In genomic region chr2:25156177-25156576, GRCm38 (mm10) we compare ENCODE assay signal across 29 mouse cellular contexts. TPM values are rescaled to one million over a fixed set of nuclear protein-coding genes. Genes with fewer than 3 reads are reported as not detected.
DNase-seq lines count a peak whose midpoint lies in the region; ATAC-seq and TF ChIP-seq lines count a peak whose summit lies in the region.
"Had no signal": no experiment of that assay in that cellular context is flagged by ENCODE, and none has a peak within 500 bp of the region (broad histone marks: within the 10 kb centered on the region; RNA-seq: fewer than 3 reads in every experiment).

No protein-coding gene starts in this region.

- H3K27me3 ChIP-seq in liver, embryonic 15.5 days: no peaks in the 10 kb centered on the region
- no peaks in the 10 kb centered on the region for H3K27me3 ChIP-seq in liver, embryonic 12.5 days (replicated peaks)
- H3K27me3 ChIP-seq in intestine, embryonic 16.5 days (replicated peaks; ENCODE audit: control insufficient read depth, insufficient read depth, low read length): no peaks in the 10 kb centered on the region
- no peaks in the 10 kb centered on the region for H3K27me3 ChIP-seq in liver, postnatal 0 days (ENCODE audit: insufficient read depth, low read length)
- H3K27me3 ChIP-seq: embryonic facial prominence, embryonic 13.5 days; forebrain, embryonic 12.5 days; forebrain, embryonic 15.5 days; heart, embryonic 12.5 days; heart, embryonic 15.5 days; hindbrain, embryonic 13.5 days had no signal

- no peaks in the 10 kb centered on the region for H3K36me3 ChIP-seq in liver, embryonic 15.5 days (replicated peaks)
- no peaks in the 10 kb centered on the region for H3K36me3 ChIP-seq in liver, embryonic 12.5 days
- no peaks in the 10 kb centered on the region for H3K36me3 ChIP-seq in intestine, embryonic 16.5 days (ENCODE audit: control insufficient read depth, insufficient read depth, low read length)
- no peaks in the 10 kb centered on the region for H3K36me3 ChIP-seq in liver, postnatal 0 days (replicated peaks; ENCODE audit: insufficient read depth, low read length)
- H3K36me3 ChIP-seq: embryonic facial prominence, embryonic 10.5 days; embryonic facial prominence, embryonic 13.5 days; forebrain, embryonic 12.5 days; forebrain, embryonic 15.5 days; heart, embryonic 12.5 days; heart, embryonic 15.5 days; hindbrain, embryonic 10.5 days; hindbrain, embryonic 13.5 days had no signal

- no peak overlapping the region for H3K4me2 ChIP-seq in liver, embryonic 15.5 days
- H3K4me2 ChIP-seq in liver, embryonic 12.5 days: no peak overlapping the region
- H3K4me2 ChIP-seq in intestine, embryonic 16.5 days (ENCODE audit: low read depth, low read length): no peak overlapping the region
- H3K4me2 ChIP-seq in liver, postnatal 0 days (ENCODE audit: low read depth, low read length): no peak overlapping the region
- H3K4me2 ChIP-seq: embryonic facial prominence, embryonic 13.5 days; forebrain, embryonic 12.5 days; forebrain, embryonic 15.5 days; heart, embryonic 12.5 days; heart, embryonic 15.5 days; hindbrain, embryonic 13.5 days had no signal

- H3K4me1 ChIP-seq in liver, embryonic 15.5 days (replicated peaks): peaks cover 8% of the 10 kb centered on the region; the same call in 1 of the 2 replicates
- peaks cover 6% of the 10 kb centered on the region for H3K4me1 ChIP-seq in liver, embryonic 12.5 days
- H3K4me1 ChIP-seq in intestine, embryonic 16.5 days (ENCODE audit: control insufficient read depth, insufficient read depth, low read length): peaks cover 6% of the 10 kb centered on the region; the same call in 1 of the 2 replicates
- no peaks in the 10 kb centered on the region for H3K4me1 ChIP-seq in liver, postnatal 0 days (ENCODE audit: insufficient read depth)
- H3K4me1 ChIP-seq: embryonic facial prominence, embryonic 10.5 days; embryonic facial prominence, embryonic 13.5 days; forebrain, embryonic 12.5 days; forebrain, embryonic 15.5 days; heart, embryonic 15.5 days; hindbrain, embryonic 10.5 days; hindbrain, embryonic 13.5 days had no signal

- H3K9me3 ChIP-seq in liver, embryonic 15.5 days (replicated peaks): no peaks in the 10 kb centered on the region
- no peaks in the 10 kb centered on the region for H3K9me3 ChIP-seq in liver, embryonic 12.5 days (replicated peaks)
- no peaks in the 10 kb centered on the region for H3K9me3 ChIP-seq in intestine, embryonic 16.5 days (ENCODE audit: control insufficient read depth, low read length)
- H3K9me3 ChIP-seq in liver, postnatal 0 days (ENCODE audit: low read length): no peaks in the 10 kb centered on the region
- H3K9me3 ChIP-seq: embryonic facial prominence, embryonic 10.5 days; embryonic facial prominence, embryonic 13.5 days; forebrain, embryonic 12.5 days; forebrain, embryonic 15.5 days; heart, embryonic 12.5 days; heart, embryonic 15.5 days; hindbrain, embryonic 10.5 days; hindbrain, embryonic 13.5 days had no signal

- 64% methylated on average over 3 of the region's 3 CpGs for WGBS in liver, embryonic 15.5 days (ENCODE audit: insufficient replicate concordance)
- 70% methylated on average over 3 of the region's 3 CpGs for WGBS in liver, embryonic 12.5 days (ENCODE audit: insufficient replicate concordance)
- WGBS in intestine, embryonic 16.5 days: 64% methylated on average over 3 of the region's 3 CpGs
- 60% methylated on average over 3 of the region's 3 CpGs for WGBS in liver, postnatal 0 days (ENCODE audit: insufficient replicate concordance)

- no peak overlapping the region for H3K9ac ChIP-seq in liver, embryonic 15.5 days
- H3K9ac ChIP-seq in liver, embryonic 12.5 days: no peak overlapping the region
- no peak overlapping the region for H3K9ac ChIP-seq in intestine, embryonic 16.5 days (ENCODE audit: low read depth, low read length)
- no peak overlapping the region for H3K9ac ChIP-seq in liver, postnatal 0 days (replicated peaks)
- H3K9ac ChIP-seq: embryonic facial prominence, embryonic 13.5 days; forebrain, embryonic 12.5 days; forebrain, embryonic 15.5 days; heart, embryonic 12.5 days; heart, embryonic 15.5 days; hindbrain, embryonic 13.5 days had no signal

- no peak for DNase-seq in liver, postnatal 0 days
- DNase-seq in spleen, postnatal 4 days (ENCODE audit: low spot score in 2 of 2): no peak
- no peak for DNase-seq in c-Kit-positive CD71-positive TER-119-positive erythroid progenitor cells, embryonic 14.5 days (ENCODE audit: low spot score)
- DNase-seq: adrenal gland, adult 2 months; adrenal gland, postnatal 14 days; cerebellum, adult 11-12 months; cerebellum, adult 8-10 months; cerebellum, postnatal 10 days; cerebellum, postnatal 36 days; embryo, embryonic 11 days; gastrocnemius, postnatal 25 days; heart, adult 18-20 months; heart, postnatal 10 days; heart, postnatal 36 days had no signal

- TF ChIP-seq EP300 in liver, postnatal 0 days (IDR thresholded peaks at IDR 0.05; ENCODE audit: low read depth): peak; percentile 80

- peak; percentile 62; the same call in 1 of the 2 replicates for ATAC-seq in liver, embryonic 15.5 days (ENCODE audit: insufficient read depth)
- ATAC-seq in liver, embryonic 12.5 days: no peak
- peak; percentile 92 for ATAC-seq in intestine, embryonic 16.5 days
- ATAC-seq in liver, postnatal 0 days: peak; percentile 95
- ATAC-seq: CD4-positive, CD25-positive, alpha-beta regulatory T cell, adult 4 months; forebrain, embryonic 15.5 days had no signal

- no peak for TF ChIP-seq CTCF in liver, postnatal 0 days (IDR thresholded peaks at IDR 0.05; ENCODE audit: low read depth)

- H3K4me3 ChIP-seq in liver, embryonic 15.5 days (replicated peaks): no peak overlapping the region
- H3K4me3 ChIP-seq in liver, embryonic 12.5 days: no peak overlapping the region
- no peak overlapping the region for H3K4me3 ChIP-seq in intestine, embryonic 16.5 days (ENCODE audit: low read length)
- H3K4me3 ChIP-seq in liver, postnatal 0 days (ENCODE audit: low read depth, low read length): no peak overlapping the region
- H3K4me3 ChIP-seq: embryonic facial prominence, embryonic 10.5 days; embryonic facial prominence, embryonic 13.5 days; erythroblast, embryonic 14.5 days; forebrain, embryonic 12.5 days; forebrain, embryonic 15.5 days; heart, embryonic 12.5 days; heart, embryonic 15.5 days; hindbrain, embryonic 10.5 days; hindbrain, embryonic 13.5 days had no signal

- no peak overlapping the region for H3K27ac ChIP-seq in liver, embryonic 15.5 days (replicated peaks)
- no peak overlapping the region for H3K27ac ChIP-seq in liver, embryonic 12.5 days
- H3K27ac ChIP-seq in intestine, embryonic 16.5 days (ENCODE audit: low read length): peak overlapping the region; percentile 54
- H3K27ac ChIP-seq in liver, postnatal 0 days (ENCODE audit: low read depth): peak overlapping the region; percentile 90
- H3K27ac ChIP-seq: embryonic facial prominence, embryonic 10.5 days; embryonic facial prominence, embryonic 13.5 days; forebrain, embryonic 12.5 days; forebrain, embryonic 15.5 days; heart, embryonic 15.5 days; hindbrain, embryonic 10.5 days; hindbrain, embryonic 13.5 days had no signal

RNA-seq across cellular contexts. Expression of gene Nrarp, which starts 24.4 kb away (rescaled TPM):
- polyA plus RNA-seq in liver, embryonic 15.5 days (2015; fragmentation: Nextera tagmentation; extraction: Ambion mirVana): 2.1 and 2.4 TPM in 2 replicates
- polyA plus RNA-seq in liver, embryonic 12.5 days (2016; fragmentation: Nextera tagmentation; extraction: Ambion mirVana): 5.9 and 6.2 TPM in 2 replicates
- polyA plus RNA-seq in intestine, embryonic 16.5 days (2015; fragmentation: Nextera tagmentation; extraction: Ambion mirVana): 11.0 and 14.4 TPM in 2 replicates
- 1.3 and 1.7 TPM in 2 replicates for polyA plus RNA-seq in liver, postnatal 0 days (2015; fragmentation: Nextera tagmentation; extraction: Ambion mirVana)

RNA-seq across cellular contexts. Expression of gene Tor4a, which starts 40.5 kb away (rescaled TPM):
- 6.2 and 6.8 TPM in 2 replicates for polyA plus RNA-seq in liver, embryonic 15.5 days (2015; fragmentation: Nextera tagmentation; extraction: Ambion mirVana)
- polyA plus RNA-seq in liver, embryonic 12.5 days (2016; fragmentation: Nextera tagmentation; extraction: Ambion mirVana): 7.2 and 7.4 TPM in 2 replicates
- polyA plus RNA-seq in intestine, embryonic 16.5 days (2015; fragmentation: Nextera tagmentation; extraction: Ambion mirVana): 23.0 and 23.4 TPM in 2 replicates
- polyA plus RNA-seq in liver, postnatal 0 days (2015; fragmentation: Nextera tagmentation; extraction: Ambion mirVana): 5.4 and 6.0 TPM in 2 replicates

RNA-seq across cellular contexts. Expression of gene Nelfb, which starts 55.1 kb away (rescaled TPM):
- polyA plus RNA-seq in liver, embryonic 15.5 days (2015; fragmentation: Nextera tagmentation; extraction: Ambion mirVana): 35.9 and 40.6 TPM in 2 replicates
- 56.7 and 61.5 TPM in 2 replicates for polyA plus RNA-seq in liver, embryonic 12.5 days (2016; fragmentation: Nextera tagmentation; extraction: Ambion mirVana)
- 99.9 and 102 TPM in 2 replicates for polyA plus RNA-seq in intestine, embryonic 16.5 days (2015; fragmentation: Nextera tagmentation; extraction: Ambion mirVana)
- polyA plus RNA-seq in liver, postnatal 0 days (2015; fragmentation: Nextera tagmentation; extraction: Ambion mirVana): 19.3 and 22.3 TPM in 2 replicates

RNA-seq across cellular contexts. Expression of gene Stpg3, which starts 58.3 kb away (rescaled TPM):
- polyA plus RNA-seq in liver, embryonic 15.5 days (2015; fragmentation: Nextera tagmentation; extraction: Ambion mirVana): not detected in 2 replicates
- polyA plus RNA-seq in liver, embryonic 12.5 days (2016; fragmentation: Nextera tagmentation; extraction: Ambion mirVana): not detected in 2 replicates
- not detected in 2 replicates for polyA plus RNA-seq in intestine, embryonic 16.5 days (2015; fragmentation: Nextera tagmentation; extraction: Ambion mirVana)
- not detected in 2 replicates for polyA plus RNA-seq in liver, postnatal 0 days (2015; fragmentation: Nextera tagmentation; extraction: Ambion mirVana)
- polyA plus RNA-seq: adrenal gland, adult 2 months; C2C12; CD4-positive, CD25-positive, alpha-beta regulatory T cell, adult 4 months; cortical plate, adult 2 months; embryonic facial prominence, embryonic 10.5 days; erythroblast, embryonic 14.5 days; forebrain, embryonic 12.5 days; forebrain, embryonic 15.5 days; heart, embryonic 12.5 days; heart, embryonic 15.5 days; hindbrain, embryonic 10.5 days; hindbrain, embryonic 13.5 days had no signal

Comparison
In these comparisons a context has a peak if more than half of its experiments do, and no peak if none do; other contexts are left out.
1. H3K27ac ChIP-seq: peak in intestine, embryonic 16.5 days (single experiment) and liver, postnatal 0 days (single experiment); none in liver, embryonic 15.5 days (single experiment) and liver, embryonic 12.5 days (single experiment).